Mouse (Mus musculus): ENCODE results near the gene Cbfa2t3. TPM values are rescaled to one million over a fixed set of nuclear protein-coding genes. Genes with fewer than 3 reads are reported as not detected.

The Cbfa2t3 gene
- polyA plus RNA-seq, 1 experiment, result 0.07 TPM

- Histone ChIP-seq H3K4me1 (ENCODE audit: control insufficient read depth, insufficient read depth, low read length) (no peaks in the 10 kb centered on the region), H3K4me3 (ENCODE audit: insufficient read depth, low read length) (no peak overlapping the region), H3K27ac (ENCODE audit: insufficient read depth, low read length) (no peak overlapping the region)
- TF ChIP-seq POLR2A (IDR thresholded peaks at IDR 0.05; ENCODE audit: low read depth, low read length) (no peak), CTCF (IDR thresholded peaks at IDR 0.05; ENCODE audit: borderline replicate concordance, insufficient read depth, low read length) (no peak)
These were observed 20.0 kb upstream of the Cbfa2t3 start for GRCm38 (mm10) chr8:122718711-122719499.

- Histone ChIP-seq H3K27ac (ENCODE audit: insufficient read depth, low read length) (no peak overlapping the region), H3K4me1 (ENCODE audit: control insufficient read depth, insufficient read depth, low read length) (no peaks in the 10 kb centered on the region), H3K4me3 (ENCODE audit: insufficient read depth, low read length) (no peak overlapping the region)
- TF ChIP-seq POLR2A (IDR thresholded peaks at IDR 0.05; ENCODE audit: low read depth, low read length) (no peak), CTCF (IDR thresholded peaks at IDR 0.05; ENCODE audit: borderline replicate concordance, insufficient read depth, low read length) (no peak)
These were observed 19.1 kb upstream of the Cbfa2t3 start for GRCm38 (mm10) chr8:122717869-122718509.

GRCm38 (mm10) chr8:122716566-122716965 is 17.7 kb upstream of the Cbfa2t3 start:
- Histone ChIP-seq H3K4me1 (ENCODE audit: control insufficient read depth, insufficient read depth, low read length) (no peaks in the 10 kb centered on the region), H3K4me3 (ENCODE audit: insufficient read depth, low read length) (no peak overlapping the region), H3K27ac (ENCODE audit: insufficient read depth, low read length) (no peak overlapping the region)
- no peak for TF ChIP-seq POLR2A (IDR thresholded peaks at IDR 0.05; ENCODE audit: low read depth, low read length)
- no peak for TF ChIP-seq CTCF (IDR thresholded peaks at IDR 0.05; ENCODE audit: borderline replicate concordance, insufficient read depth, low read length)

GRCm38 (mm10) chr8:122713157-122713518 is 14.2 kb upstream of the Cbfa2t3 start:
- Histone ChIP-seq H3K27ac (ENCODE audit: insufficient read depth, low read length) (no peak overlapping the region), H3K4me3 (ENCODE audit: insufficient read depth, low read length) (no peak overlapping the region), H3K4me1 (ENCODE audit: control insufficient read depth, insufficient read depth, low read length) (no peaks in the 10 kb centered on the region)
- no peak for TF ChIP-seq POLR2A (IDR thresholded peaks at IDR 0.05; ENCODE audit: low read depth, low read length)
- no peak for TF ChIP-seq CTCF (IDR thresholded peaks at IDR 0.05; ENCODE audit: borderline replicate concordance, insufficient read depth, low read length)

GRCm38 (mm10) chr8:122712411-122713156 is 13.7 kb upstream of the Cbfa2t3 start:
- no peak overlapping the region for H3K4me3 ChIP-seq (ENCODE audit: insufficient read depth, low read length)
- no peak overlapping the region for H3K27ac ChIP-seq (ENCODE audit: insufficient read depth, low read length)
- no peaks in the 10 kb centered on the region for H3K4me1 ChIP-seq (ENCODE audit: control insufficient read depth, insufficient read depth, low read length)
- TF ChIP-seq POLR2A (IDR thresholded peaks at IDR 0.05; ENCODE audit: low read depth, low read length) (no peak), CTCF (IDR thresholded peaks at IDR 0.05; ENCODE audit: borderline replicate concordance, insufficient read depth, low read length) (no peak)

- no peak overlapping the region for H3K27ac ChIP-seq (ENCODE audit: insufficient read depth, low read length)
- no peaks in the 10 kb centered on the region for H3K4me1 ChIP-seq (ENCODE audit: control insufficient read depth, insufficient read depth, low read length)
- no peak for TF ChIP-seq POLR2A (IDR thresholded peaks at IDR 0.05; ENCODE audit: low read depth, low read length)
- no peak for TF ChIP-seq CTCF (IDR thresholded peaks at IDR 0.05; ENCODE audit: borderline replicate concordance, insufficient read depth, low read length)
- no peak overlapping the region for H3K4me3 ChIP-seq (ENCODE audit: insufficient read depth, low read length)
These were observed 13.0 kb upstream of the Cbfa2t3 start for GRCm38 (mm10) chr8:122711891-122712365.

GRCm38 (mm10) chr8:122711480-122711879 is 12.6 kb upstream of the Cbfa2t3 start:
- Histone ChIP-seq H3K4me1 (ENCODE audit: control insufficient read depth, insufficient read depth, low read length) (no peaks in the 10 kb centered on the region), H3K27ac (ENCODE audit: insufficient read depth, low read length) (no peak overlapping the region), H3K4me3 (ENCODE audit: insufficient read depth, low read length) (no peak overlapping the region)
- TF ChIP-seq POLR2A (IDR thresholded peaks at IDR 0.05; ENCODE audit: low read depth, low read length) (no peak), CTCF (IDR thresholded peaks at IDR 0.05; ENCODE audit: borderline replicate concordance, insufficient read depth, low read length) (no peak)

GRCm38 (mm10) chr8:122709340-122710111 is 10.6 kb upstream of the Cbfa2t3 start:
- TF ChIP-seq CTCF (IDR thresholded peaks at IDR 0.05; ENCODE audit: borderline replicate concordance, insufficient read depth, low read length), result no peak; the same call in 1 of the 2 replicates
- TF ChIP-seq POLR2A (IDR thresholded peaks at IDR 0.05; ENCODE audit: low read depth, low read length), result no peak
- Histone ChIP-seq H3K4me1 (ENCODE audit: control insufficient read depth, insufficient read depth, low read length) (no peaks in the 10 kb centered on the region), H3K4me3 (ENCODE audit: insufficient read depth, low read length) (no peak overlapping the region), H3K27ac (ENCODE audit: insufficient read depth, low read length) (no peak overlapping the region)

- H3K4me1 ChIP-seq (ENCODE audit: control insufficient read depth, insufficient read depth, low read length), result no peaks in the 10 kb centered on the region
- H3K4me3 ChIP-seq (ENCODE audit: insufficient read depth, low read length), result no peak overlapping the region
- TF ChIP-seq CTCF (IDR thresholded peaks at IDR 0.05; ENCODE audit: borderline replicate concordance, insufficient read depth, low read length), result no peak
- no peak for TF ChIP-seq POLR2A (IDR thresholded peaks at IDR 0.05; ENCODE audit: low read depth, low read length)
- no peak overlapping the region for H3K27ac ChIP-seq (ENCODE audit: insufficient read depth, low read length)
These were observed 8.3 kb upstream of the Cbfa2t3 start for GRCm38 (mm10) chr8:122707184-122707583.
